Mouse (Mus musculus): ENCODE data around the gene Clec1b. TPM values are rescaled to one million over a fixed set of nuclear protein-coding genes. Genes with fewer than 3 reads are reported as not detected.

Clec1b gene
- total RNA-seq, 4 experiments from 2014 or later, result 1.3 to 2.6 (median 2.2) TPM

DNA sequence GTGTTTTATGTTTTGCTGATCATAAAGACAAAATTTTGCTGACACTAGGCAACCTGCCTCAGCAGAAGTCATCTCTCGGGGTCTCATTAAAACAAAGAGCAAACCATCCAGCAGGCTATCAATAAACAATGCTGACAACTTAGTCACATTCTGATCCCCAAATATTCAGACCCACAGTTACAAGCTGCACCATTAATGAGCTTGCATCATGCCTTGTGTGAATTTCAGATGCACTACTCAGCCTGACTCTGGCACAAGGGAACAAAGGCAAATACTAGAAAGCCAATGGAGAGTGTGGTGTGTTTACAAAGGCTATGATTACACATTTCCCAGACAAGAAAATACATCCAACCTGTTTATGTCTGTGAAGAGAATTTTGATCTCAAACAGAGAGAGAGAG lies 17.1 kb downstream of the Clec1b start:
- DNase-seq, result no peak

GRCm38 (mm10) chr6:129422311-129422710 lies 25.2 kb downstream of the Clec1b start:
- no peak for DNase-seq

- DNase-seq, result no peak
Measured at GRCm38 (mm10) chr6:129423040-129423733, 26.1 kb downstream of the Clec1b start.

GRCm38 (mm10) chr6:129423734-129424072 lies 26.6 kb downstream of the Clec1b start:
- DNase-seq, result peak; percentile 74

DNA sequence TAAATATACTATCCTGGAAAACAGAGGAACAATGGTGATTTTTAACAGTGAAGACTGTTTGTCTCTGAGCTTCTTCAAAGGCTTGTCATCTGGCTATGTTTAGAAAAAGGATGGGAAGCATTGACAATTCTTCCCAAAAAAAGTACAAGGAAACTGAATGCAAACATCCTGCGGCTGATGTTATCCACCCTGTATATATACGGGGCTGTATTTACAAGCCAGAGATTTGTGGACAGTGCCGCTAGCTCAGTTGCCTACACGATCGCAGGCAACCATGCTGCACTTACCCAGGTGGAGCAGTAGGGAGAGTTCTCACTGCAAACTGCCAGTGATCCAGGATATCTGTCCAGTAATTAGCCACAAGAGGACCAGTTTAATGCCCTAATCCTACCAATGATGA lies 28.1 kb downstream of the Clec1b start:
- no peak for DNase-seq

GRCm38 (mm10) chr6:129425812-129426211 lies 28.7 kb downstream of the Clec1b start:
- no peak for DNase-seq

GRCm38 (mm10) chr6:129427281-129427680 lies 30.2 kb downstream of the Clec1b start:
- no peak for DNase-seq

DNA sequence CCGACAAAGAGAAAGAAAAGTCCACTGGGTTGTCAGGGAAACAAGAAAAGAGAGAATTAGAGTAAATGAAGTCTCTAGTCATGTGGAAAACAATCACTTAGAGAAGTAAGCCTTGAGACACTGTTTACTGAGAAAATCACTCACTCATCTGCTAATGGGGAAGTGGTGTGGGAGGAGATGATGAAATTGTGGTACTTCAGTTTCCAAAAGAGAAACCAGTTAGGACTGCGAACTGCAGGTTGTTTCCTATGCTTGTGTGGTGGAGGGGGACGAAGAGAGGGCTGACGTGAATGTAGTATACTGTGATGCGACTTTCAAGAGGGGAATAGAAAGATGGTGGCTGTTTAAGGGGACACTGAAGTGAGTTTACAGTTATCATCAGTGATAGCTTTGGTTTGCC lies 37.1 kb downstream of the Clec1b start:
- DNase-seq, result no peak

DNA sequence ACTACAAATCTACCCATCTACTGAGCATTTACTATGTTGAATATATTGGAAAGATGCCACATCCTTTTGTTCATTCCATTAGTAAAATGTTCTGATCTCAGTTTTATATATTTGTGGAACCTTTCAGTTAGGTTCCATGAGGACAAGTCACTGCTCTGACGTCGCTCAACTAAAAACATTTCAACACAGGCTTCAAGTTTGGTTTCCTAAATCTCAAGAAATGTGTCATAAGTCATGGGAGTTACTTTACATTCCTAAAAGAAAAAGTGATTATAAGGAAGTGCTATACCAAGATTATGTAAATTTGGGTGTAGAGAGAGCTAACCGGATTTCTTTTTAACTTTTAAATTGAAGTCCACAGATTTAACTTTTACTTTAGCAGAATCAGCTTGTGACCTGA lies 38.9 kb downstream of the Clec1b start:
- DNase-seq, result no peak

GRCm38 (mm10) chr6:129438033-129438432 lies 40.9 kb downstream of the Clec1b start:
- no peak for DNase-seq

GRCm38 (mm10) chr6:129449743-129450142 lies 52.6 kb downstream of the Clec1b start:
- no peak for DNase-seq

- DNase-seq, result peak; percentile 14
Measured at GRCm38 (mm10) chr6:129451411-129452039, 54.4 kb downstream of the Clec1b start, which contains the start of gene Clec1a. TSS of gene Clec1a (minus strand) at chr6:129452000.

Other genes with a start within 250 kb of the Clec1b start
- gene Clec2d, start 216.7 kb upstream of the Clec1b start, total RNA-seq (2022), result 10 to 100 TPM; 38.2 to 55.3 (median 41.8) TPM
- under 1 TPM in 3 of 4 experiments, not detected in 1; 0.21 to 0.38 (median 0.27) TPM for gene Cd69, start 121.9 kb upstream of the Clec1b start, total RNA-seq (2022)
- gene 4922502D21Rik, start 65.5 kb upstream of the Clec1b start, total RNA-seq (2022), result not detected
- 1 to 10 TPM in 3 of 4 experiments, under 1 TPM in 1; 0.55 to 5.7 (median 2.9) TPM for gene Clec12a, start 54.6 kb upstream of the Clec1b start, total RNA-seq (2022)
- gene Clec12b, start 11.4 kb upstream of the Clec1b start, total RNA-seq (2022), result under 1 TPM in 2 of 4 experiments, not detected in 2; 0.52 to 0.70 TPM
- gene Clec9a, start 11.6 kb downstream of the Clec1b start, total RNA-seq (2022), result 1 to 10 TPM in 2 of 4 experiments, under 1 TPM in 2; 0.24 to 2.7 (median 1.2) TPM
- gene Clec1a, start 54.7 kb downstream of the Clec1b start, total RNA-seq (2022), result 1 to 10 TPM; 4.9 to 9.2 (median 7.6) TPM
- gene Olr1, start 109.9 kb downstream of the Clec1b start, total RNA-seq (2022), result under 1 TPM in 3 of 4 experiments, not detected in 1; 0.23 to 0.27 (median 0.24) TPM
- gene Tmem52b, start 115.3 kb downstream of the Clec1b start, total RNA-seq (2022), result not detected
- 100 to 1,000 TPM; 264 to 374 (median 322) TPM for gene Gabarapl1, start 135.9 kb downstream of the Clec1b start, total RNA-seq (2022)
- gene Klre1, start 180.6 kb downstream of the Clec1b start, total RNA-seq (2022), result under 1 TPM in 2 of 4 experiments, not detected in 2; 0.22 to 0.44 TPM
- under 1 TPM in 3 of 4 experiments, not detected in 1; 0.46 to 0.68 (median 0.67) TPM for gene Klrd1, start 194.5 kb downstream of the Clec1b start, total RNA-seq (2022)
- 1 to 10 TPM in 2 of 4 experiments, under 1 TPM in 2; 0.31 to 1.6 (median 1.0) TPM for gene Klrk1, start 226.6 kb downstream of the Clec1b start, total RNA-seq (2022)
- not detected for gene Klrc3, start 246.0 kb downstream of the Clec1b start, total RNA-seq (2022)

All from adrenal gland, adult 8-10 months (tissue).